Mouse (Mus musculus): ENCODE results near the gene Zfand3. TPM values are rescaled to one million over a fixed set of nuclear protein-coding genes. Genes with fewer than 3 reads are reported as not detected.

Gene Zfand3
- polyA plus RNA-seq, 1 experiment = 69.3 TPM

DNA sequence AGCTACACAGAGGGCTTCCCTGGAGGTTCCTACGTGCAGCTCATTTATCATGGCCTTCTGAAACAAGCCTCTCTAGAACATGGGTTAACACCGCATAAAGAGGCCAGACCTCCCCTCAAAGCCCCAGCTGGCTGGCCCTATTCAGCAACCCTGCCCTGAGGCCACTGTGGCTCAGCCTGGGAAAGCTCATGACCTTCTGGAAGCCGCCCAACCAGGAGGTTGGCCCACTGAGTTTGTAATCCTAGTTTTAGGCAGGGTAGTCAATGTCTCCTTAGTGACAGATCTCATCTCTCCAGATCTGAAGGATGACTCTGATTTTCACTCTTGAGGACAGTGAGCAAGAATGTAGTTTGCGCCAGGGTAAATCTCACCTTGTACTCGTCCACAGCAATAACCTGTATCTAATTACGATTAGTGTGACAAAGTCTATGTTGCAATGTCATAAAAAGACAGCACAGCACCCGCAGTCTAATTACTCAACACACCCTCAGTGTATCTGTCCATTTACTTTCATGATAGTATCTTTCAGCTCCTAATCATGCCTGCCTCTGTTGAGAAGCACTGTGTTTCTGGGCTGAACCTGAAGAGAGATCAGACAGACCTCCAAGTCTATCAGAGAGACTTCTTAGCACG lies 251.5 kb downstream of the Zfand3 start:
- no peak overlapping the region for H3K4me3 ChIP-seq (ENCODE audit: low read depth, low read length)
- H3K27me3 ChIP-seq (ENCODE audit: control insufficient read depth, insufficient read depth, low read length, poor library complexity, severe bottlenecking) = no peaks in the 10 kb centered on the region
- H3K9ac ChIP-seq (ENCODE audit: low read depth, poor library complexity, severe bottlenecking) = no peak overlapping the region
- no peaks in the 10 kb centered on the region for H3K9me3 ChIP-seq (replicated peaks; ENCODE audit: control insufficient read depth, insufficient read depth, low read length, poor library complexity, severe bottlenecking)
- no peak for TF ChIP-seq EP300 (IDR thresholded peaks at IDR 0.05; ENCODE audit: insufficient read depth, low read depth, low read length)
- H3K27ac ChIP-seq (ENCODE audit: insufficient read depth, low read length) = no peak overlapping the region
- H3K36me3 ChIP-seq (ENCODE audit: control insufficient read depth, insufficient read depth, low read length, poor library complexity, severe bottlenecking) = no peaks in the 10 kb centered on the region
- no peaks in the 10 kb centered on the region for H3K4me1 ChIP-seq (ENCODE audit: control insufficient read depth, insufficient read depth, low read length)

DNA sequence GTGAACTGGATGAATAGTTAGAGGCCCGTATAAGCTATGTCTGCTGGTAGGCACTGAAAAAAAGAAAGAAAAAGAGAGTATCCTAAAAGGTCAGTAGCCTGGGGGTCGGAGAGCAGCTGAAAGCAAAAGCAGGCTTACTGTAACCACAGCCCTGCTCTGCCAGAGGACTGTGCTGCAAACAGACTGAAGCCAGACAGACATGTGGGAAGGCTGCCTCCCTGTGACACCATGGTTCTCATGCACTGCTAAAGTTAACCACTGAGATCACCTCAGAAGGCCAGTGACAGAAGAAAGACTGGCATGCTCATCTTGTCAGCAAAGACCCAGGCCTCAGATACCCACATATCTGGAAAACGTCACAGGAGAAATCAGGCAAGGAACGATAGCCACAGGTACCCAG lies 253.9 kb downstream of the Zfand3 start:
- Histone ChIP-seq H3K27ac (ENCODE audit: insufficient read depth, low read length) (no peak overlapping the region), H3K36me3 (ENCODE audit: control insufficient read depth, insufficient read depth, low read length, poor library complexity, severe bottlenecking) (no peaks in the 10 kb centered on the region), H3K9ac (ENCODE audit: low read depth, poor library complexity, severe bottlenecking) (no peak overlapping the region), H3K4me1 (ENCODE audit: control insufficient read depth, insufficient read depth, low read length) (no peaks in the 10 kb centered on the region), H3K4me3 (ENCODE audit: low read depth, low read length) (no peak overlapping the region), H3K27me3 (ENCODE audit: control insufficient read depth, insufficient read depth, low read length, poor library complexity, severe bottlenecking) (no peaks in the 10 kb centered on the region), H3K9me3 (replicated peaks; ENCODE audit: control insufficient read depth, insufficient read depth, low read length, poor library complexity, severe bottlenecking) (no peaks in the 10 kb centered on the region)
- no peak for TF ChIP-seq CTCF (IDR thresholded peaks at IDR 0.05; ENCODE audit: low read depth, low read length)
- TF ChIP-seq POLR2A (IDR thresholded peaks at IDR 0.05; ENCODE audit: insufficient read depth, low read length) = no peak
- no peak for TF ChIP-seq EP300 (IDR thresholded peaks at IDR 0.05; ENCODE audit: insufficient read depth, low read depth, low read length)

DNA sequence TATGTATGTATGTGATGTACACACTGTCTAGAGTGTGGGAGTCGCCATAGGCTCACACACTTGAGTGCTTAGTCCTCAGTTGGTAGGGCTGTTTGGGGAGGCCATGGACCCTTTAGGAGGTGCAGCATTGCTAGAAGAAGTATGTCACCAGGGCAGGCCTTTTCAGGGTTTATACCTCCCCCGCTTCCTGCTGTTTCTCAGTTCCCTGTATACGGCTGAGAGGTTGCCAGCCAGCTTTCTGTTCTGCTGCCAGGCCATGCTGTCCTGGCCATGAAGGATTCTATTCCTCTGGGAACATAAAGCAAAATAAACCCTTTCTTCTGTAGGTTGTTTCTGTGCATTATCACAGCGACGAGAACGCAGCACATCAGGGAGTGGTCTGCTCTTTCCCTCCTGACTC lies 255.4 kb downstream of the Zfand3 start:
- no peaks in the 10 kb centered on the region for H3K4me1 ChIP-seq (ENCODE audit: control insufficient read depth, insufficient read depth, low read length)
- H3K27ac ChIP-seq (ENCODE audit: insufficient read depth, low read length) = no peak overlapping the region
- no peak for TF ChIP-seq CTCF (IDR thresholded peaks at IDR 0.05; ENCODE audit: low read depth, low read length)
- no peak for TF ChIP-seq EP300 (IDR thresholded peaks at IDR 0.05; ENCODE audit: insufficient read depth, low read depth, low read length)
- no peak for TF ChIP-seq POLR2A (IDR thresholded peaks at IDR 0.05; ENCODE audit: insufficient read depth, low read length)

More for the DNA sequence above, 255.4 kb downstream of the Zfand3 start:
- H3K9me3 ChIP-seq (replicated peaks; ENCODE audit: control insufficient read depth, insufficient read depth, low read length, poor library complexity, severe bottlenecking) = no peaks in the 10 kb centered on the region
- H3K9ac ChIP-seq (ENCODE audit: low read depth, poor library complexity, severe bottlenecking) = no peak overlapping the region
- H3K4me3 ChIP-seq (ENCODE audit: low read depth, low read length) = no peak overlapping the region
- H3K27me3 ChIP-seq (ENCODE audit: control insufficient read depth, insufficient read depth, low read length, poor library complexity, severe bottlenecking) = no peaks in the 10 kb centered on the region
- H3K36me3 ChIP-seq (ENCODE audit: control insufficient read depth, insufficient read depth, low read length, poor library complexity, severe bottlenecking) = no peaks in the 10 kb centered on the region

Other genes with a start within 250 kb of the Zfand3 start
- gene Mdga1, start 34.6 kb upstream of the Zfand3 start, polyA plus RNA-seq (2011; ENCODE audit: insufficient read depth, insufficient read length, low read depth, missing spikeins) = 2.6 and 4.5 TPM in 2 replicates

Data from ES-Bruce4 (cell line).